Mouse (Mus musculus) embryonic stem cell, embryonic (primary cell): ENCODE measurements at regions not wholly inside any gene's neighbourhood (a gene's known extent, or its start where the extent isn't known, plus 50 kb on each side); places are given as distances from the start of the nearest gene placed in this dataset.

Source experiments
- CTCF ChIA-PET, 4 experiments: fragments of 300-600 bp in 2 of 4; fragments of 350-600 bp in 2 of 4; sonication (Branson Sonifier 250); formaldehyde crosslinking; loops; one replicate each; lab custom pipeline; 2022; ENCODE audit warnings: inconsistent platforms in 2 of 4; lab: Charles Lee
- POLR2A ChIA-PET, 4 experiments: fragments of 300-600 bp in 2 of 4; fragments of 350-600 bp in 2 of 4; sonication (Branson Sonifier 250); formaldehyde crosslinking; loops; one replicate each; lab custom pipeline; 2022; ENCODE audit warnings: antibody characterized with exemption in 4 of 4, inconsistent platforms in 1 of 4; lab: Charles Lee

GRCm38 (mm10) chr3:133993971-133994370 lies 242.3 kb upstream of the Cxxc4 start:
- CTCF ChIA-PET = no interaction called here
- POLR2A ChIA-PET = no interaction called here

GRCm38 (mm10) chr3:133999965-134000364 lies 236.3 kb upstream of the Cxxc4 start:
- CTCF ChIA-PET = no interaction called here
- POLR2A ChIA-PET = interaction anchor here in 1 of 4 experiments (0.5 kb wide), 1 partner anchor 1052 kb away, joined by 4 read pairs; no protein-coding TSS in a partner anchor

- ChIA-PET POLR2A (interaction anchor here in 1 of 4 experiments (0.5 kb wide), 1 partner anchor 1052 kb away, joined by 4 read pairs; no protein-coding TSS in a partner anchor), CTCF (no interaction called here)
Observed at GRCm38 (mm10) chr3:134000595-134000994, 235.7 kb upstream of the Cxxc4 start.

GRCm38 (mm10) chr3:134014805-134015204 lies 221.5 kb upstream of the Cxxc4 start:
- CTCF ChIA-PET = no interaction called here
- POLR2A ChIA-PET = no interaction called here

GRCm38 (mm10) chr3:134015412-134015811 lies 220.9 kb upstream of the Cxxc4 start:
- POLR2A ChIA-PET = no interaction called here
- CTCF ChIA-PET = no interaction called here

GRCm38 (mm10) chr3:134033862-134034261 lies 202.4 kb upstream of the Cxxc4 start:
- POLR2A ChIA-PET = no interaction called here
- CTCF ChIA-PET = no interaction called here

GRCm38 (mm10) chr3:134036310-134036934 lies 199.9 kb upstream of the Cxxc4 start:
- ChIA-PET POLR2A (no interaction called here), CTCF (no interaction called here)

GRCm38 (mm10) chr3:134050649-134051048 lies 185.6 kb upstream of the Cxxc4 start:
- CTCF ChIA-PET = no interaction called here
- POLR2A ChIA-PET = no interaction called here

GRCm38 (mm10) chr3:134082461-134082860 lies 153.8 kb upstream of the Cxxc4 start:
- ChIA-PET POLR2A (no interaction called here), CTCF (no interaction called here)

- CTCF ChIA-PET = interaction anchor here in 1 of 4 experiments (0.6 kb wide), 1 partner anchor 558 kb away, joined by 3 read pairs; no protein-coding TSS in a partner anchor
- POLR2A ChIA-PET = interaction anchor here in 1 of 4 experiments (1.1 kb wide), 1 partner anchor 9 kb away, joined by 3 read pairs; no protein-coding TSS in a partner anchor
Observed at GRCm38 (mm10) chr3:134099471-134100125, 136.7 kb upstream of the Cxxc4 start.

- POLR2A ChIA-PET = no interaction called here
- CTCF ChIA-PET = no interaction called here
Observed at GRCm38 (mm10) chr3:134102151-134102738, 134.0 kb upstream of the Cxxc4 start.

GRCm38 (mm10) chr3:134104625-134105024 lies 131.7 kb upstream of the Cxxc4 start:
- CTCF ChIA-PET = interaction anchor here in 1 of 4 experiments (0.6 kb wide), 1 partner anchor 11 kb away, joined by 20 read pairs; no protein-coding TSS in a partner anchor
- POLR2A ChIA-PET = no interaction called here

- POLR2A ChIA-PET = no interaction called here
- CTCF ChIA-PET = no interaction called here
Observed at GRCm38 (mm10) chr3:134105112-134105511, 131.2 kb upstream of the Cxxc4 start.

- ChIA-PET CTCF (no interaction called here), POLR2A (no interaction called here)
Observed at GRCm38 (mm10) chr3:134105567-134105966, 130.7 kb upstream of the Cxxc4 start.

GRCm38 (mm10) chr3:134114501-134114900 lies 121.8 kb upstream of the Cxxc4 start:
- ChIA-PET POLR2A (no interaction called here), CTCF (no interaction called here)

- ChIA-PET POLR2A (no interaction called here), CTCF (interaction anchor here in 1 of 4 experiments (0.6 kb wide), 1 partner anchor 10 kb away, joined by 20 read pairs; no protein-coding TSS in a partner anchor)
Observed at GRCm38 (mm10) chr3:134115007-134115406, 121.3 kb upstream of the Cxxc4 start.

- POLR2A ChIA-PET = no interaction called here
- CTCF ChIA-PET = no interaction called here
Observed at GRCm38 (mm10) chr3:134118898-134119297, 117.4 kb upstream of the Cxxc4 start.

- CTCF ChIA-PET = no interaction called here
Observed at GRCm38 (mm10) chr3:134124982-134125381, 111.3 kb upstream of the Cxxc4 start.

GRCm38 (mm10) chr3:134130412-134130811 lies 105.9 kb upstream of the Cxxc4 start:
- CTCF ChIA-PET = no interaction called here
- POLR2A ChIA-PET = no interaction called here

More at GRCm38 (mm10) chr3:134124982-134125381, 111.3 kb upstream of the Cxxc4 start:
- POLR2A ChIA-PET = no interaction called here

GRCm38 (mm10) chr3:134145251-134145650 lies 91.0 kb upstream of the Cxxc4 start:
- ChIA-PET POLR2A (no interaction called here), CTCF (no interaction called here)
